Mouse (Mus musculus) megakaryocyte-erythroid progenitor cell, adult 5-6 weeks (primary cell): Measurements from ENCODE around the gene Rbfox2. TPM values are rescaled to one million over a fixed set of nuclear protein-coding genes. Genes with fewer than 3 reads are reported as not detected.
A peak's percentile ranks its signal among the peaks of the same experiment; 100 is the strongest.
"Not testable (repeated sequence)": the region's sequence is repeated elsewhere in the genome, so short reads cannot be mapped to it uniquely, and the experiment has no call there.

ENCODE experiments used
- ATAC-seq: replicated peaks from 2 replicates; pipeline ENCODE4 v1.8.0; 2016; ENCODE audit warnings: mild to moderate bottlenecking, inconsistent platforms; ENCODE audit not compliant: severe bottlenecking, poor library complexity, low FRiP score, low TSS enrichment
- total RNA-seq, 2 experiments: library from RNA; stranded (forward) in 1 of 2; stranded (reverse) in 1 of 2; fragments of 200-1000, 215-1000 nt in 1 of 2; fragments of >200 nt in 1 of 2; fragmentation: Nextera tagmentation in 1 of 2; gene quantifications; 2 replicates each; pipeline ENCODE4 v1.2.3; 2014 to 2017

The Rbfox2 gene
- total RNA-seq, 2 experiments from 2014 or later, result 0.28 to 0.37 TPM

DNA sequence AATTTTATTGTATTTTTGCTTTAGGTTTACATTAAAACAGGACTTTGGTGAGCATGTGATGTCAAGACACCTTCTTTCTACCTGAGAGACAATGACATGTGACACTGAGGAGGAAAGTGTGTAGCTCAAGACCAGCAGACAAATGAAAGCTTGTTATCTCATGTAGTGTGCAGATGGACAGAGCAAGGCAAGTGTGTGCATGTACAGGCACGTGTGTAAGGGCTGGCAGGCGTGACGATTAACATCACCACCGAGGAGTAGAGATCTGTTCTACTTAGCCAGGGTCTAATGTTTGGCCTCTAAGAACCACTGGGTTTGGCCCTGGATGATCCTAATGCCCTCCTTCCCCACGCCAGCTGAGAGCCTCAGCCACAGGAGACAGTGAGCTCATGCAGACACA lies 216.3 kb downstream of the Rbfox2 start:
- no peak for ATAC-seq

DNA sequence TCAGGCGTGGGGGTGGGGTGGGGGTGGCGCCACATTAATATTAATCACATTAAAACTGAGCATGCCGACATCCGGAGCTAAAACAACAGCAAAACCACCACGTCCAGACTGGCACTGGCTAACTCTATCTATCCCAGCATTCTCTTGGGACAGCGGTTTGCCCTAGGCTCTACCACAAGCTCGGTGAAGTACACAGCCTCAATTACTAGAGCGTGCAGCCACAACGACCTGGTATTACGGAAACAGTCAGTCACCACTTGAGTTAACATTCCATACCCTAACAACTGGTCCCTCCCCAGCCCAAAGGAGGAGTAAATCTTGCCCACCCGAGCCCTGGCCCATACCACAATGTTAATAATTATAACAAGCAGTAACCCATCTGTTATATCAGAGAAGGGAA lies 217.6 kb downstream of the Rbfox2 start:
- no peak for ATAC-seq

DNA sequence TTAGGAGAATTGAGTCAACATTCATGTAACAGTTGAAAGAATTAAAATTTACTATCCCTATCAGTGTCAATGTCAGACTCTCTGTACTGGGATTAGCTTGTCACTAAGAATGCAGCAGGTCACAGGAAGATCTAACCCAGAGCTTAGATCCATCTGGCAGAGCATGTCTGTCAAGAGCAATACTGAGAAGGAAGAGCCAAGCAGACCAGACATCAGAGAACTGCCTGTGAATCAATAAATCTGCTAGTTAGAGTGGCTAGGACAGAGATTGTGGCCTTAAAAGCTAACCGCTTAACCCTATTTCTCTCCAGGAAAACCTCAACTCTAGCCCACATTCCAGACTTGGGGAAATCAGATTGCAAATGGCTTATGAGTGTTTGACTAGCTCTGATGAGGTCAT lies 220.3 kb downstream of the Rbfox2 start:
- no peak for ATAC-seq

DNA sequence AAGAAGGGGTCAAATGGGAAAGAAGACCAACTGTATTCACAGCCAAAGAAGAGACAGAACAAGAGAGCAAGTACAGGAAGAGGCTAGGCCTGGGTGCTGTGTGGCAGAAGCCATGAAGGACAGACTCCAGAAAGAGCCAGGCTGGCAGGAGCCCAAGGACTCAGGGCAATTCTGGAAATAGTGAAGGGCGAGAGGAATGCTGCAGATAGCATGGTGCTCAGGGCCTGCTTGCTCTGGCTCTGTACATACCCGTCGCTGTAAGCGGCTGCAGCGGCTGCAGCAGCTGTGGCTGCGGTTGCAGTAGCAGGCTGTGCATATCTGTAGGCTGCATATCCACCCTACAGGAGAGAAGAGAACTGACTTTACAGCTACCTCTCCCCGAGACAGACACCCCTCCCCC lies 221.0 kb downstream of the Rbfox2 start:
- ATAC-seq, result no peak

DNA sequence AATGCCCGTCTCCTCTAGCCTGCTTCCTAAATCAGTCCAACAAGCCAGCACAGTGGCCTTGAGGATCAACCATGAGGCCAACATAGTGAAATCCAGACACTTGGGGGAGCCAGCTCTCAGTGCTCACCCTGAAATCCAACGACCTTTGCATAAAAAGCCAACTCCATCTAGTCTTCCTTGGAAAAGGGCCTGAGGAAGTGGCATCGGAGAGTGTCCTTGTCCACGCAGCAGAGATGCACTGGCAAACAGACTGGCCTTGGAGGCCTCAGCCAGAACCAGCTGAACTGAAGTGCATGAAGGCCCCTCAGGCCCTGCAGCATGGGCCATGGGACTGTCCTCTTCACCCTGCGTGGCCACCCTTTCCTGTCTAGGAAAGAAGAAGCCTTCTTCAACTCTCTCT lies 225.3 kb downstream of the Rbfox2 start:
- ATAC-seq, result no peak

DNA sequence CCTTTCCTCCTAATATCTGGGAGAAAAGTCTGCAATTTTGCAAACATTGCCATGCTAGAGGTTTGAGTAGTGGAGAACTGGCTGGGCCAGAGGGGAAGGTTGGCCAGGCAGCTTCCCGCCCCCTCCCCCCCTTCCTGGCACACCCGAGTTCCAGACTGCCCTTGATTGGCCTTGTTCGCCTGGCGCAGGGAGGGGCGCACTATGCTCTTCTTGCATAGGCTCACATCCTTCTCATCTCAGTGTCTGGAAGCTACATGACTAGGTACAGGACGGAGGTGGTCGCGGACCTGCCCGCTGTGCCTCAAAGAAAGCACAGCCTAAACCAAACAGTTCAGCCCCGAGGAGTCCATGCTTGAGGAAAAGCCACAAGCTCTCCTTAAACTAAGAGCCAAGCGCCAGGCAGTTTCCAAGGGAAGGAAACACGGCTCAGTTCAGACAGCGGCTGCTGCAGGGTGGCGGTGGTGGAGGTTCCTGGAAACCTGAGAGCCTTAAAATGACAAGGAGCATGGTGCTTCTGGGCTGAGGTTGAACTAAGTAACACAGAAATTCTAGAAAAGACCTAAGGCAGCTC lies 226.0 kb downstream of the Rbfox2 start:
- ATAC-seq, result no peak

DNA sequence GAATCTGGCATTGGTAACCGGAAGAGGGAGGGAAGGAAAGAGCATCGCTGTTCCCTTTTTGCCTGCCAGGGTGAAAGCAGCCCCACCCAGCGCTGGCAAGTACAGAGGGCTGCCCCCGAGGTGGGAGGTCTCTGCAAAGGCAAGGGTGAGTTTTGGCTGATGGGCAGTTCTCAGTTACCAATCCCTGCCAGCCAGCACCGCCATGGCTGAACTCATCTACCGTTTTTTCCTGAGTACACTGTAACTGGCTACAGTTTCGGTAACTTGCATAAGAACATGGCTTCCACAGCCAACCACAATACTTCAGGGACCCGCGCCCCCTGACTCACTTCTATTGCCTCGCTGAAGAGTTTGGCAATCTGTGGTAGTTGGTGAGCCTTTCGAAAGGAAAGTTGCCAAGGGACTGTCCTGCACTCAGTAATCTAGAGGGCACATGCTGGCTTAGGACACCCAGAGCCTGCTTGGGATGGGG lies 226.9 kb downstream of the Rbfox2 start:
- ATAC-seq, result no peak

DNA sequence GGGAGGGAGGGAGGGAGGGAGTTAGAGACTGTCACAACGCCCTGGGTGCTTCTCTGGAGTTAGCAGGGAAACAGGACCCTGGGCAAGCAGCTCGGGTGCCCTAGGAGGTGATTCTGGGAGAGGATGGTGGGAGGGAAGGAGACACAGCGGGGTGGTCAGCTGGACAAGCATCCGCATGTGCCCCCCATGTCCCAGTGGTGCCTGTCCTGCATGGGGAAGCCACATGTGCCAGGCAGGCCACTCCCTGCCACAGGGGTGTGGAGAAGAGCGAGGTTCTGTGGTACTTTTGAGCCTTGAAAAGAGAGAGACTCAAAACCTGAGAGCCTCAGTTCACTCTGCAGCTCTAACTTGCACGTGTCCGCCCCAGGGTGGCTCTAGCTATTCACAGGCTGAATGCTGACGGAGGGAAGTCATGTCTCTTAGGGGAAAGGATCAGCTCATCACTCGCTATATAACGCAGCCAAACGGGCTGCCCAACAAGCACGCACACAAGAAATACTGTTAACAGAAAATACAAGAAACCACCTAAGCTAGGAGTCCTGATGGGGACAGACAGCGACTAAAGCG lies 227.5 kb downstream of the Rbfox2 start:
- ATAC-seq, result no peak

DNA sequence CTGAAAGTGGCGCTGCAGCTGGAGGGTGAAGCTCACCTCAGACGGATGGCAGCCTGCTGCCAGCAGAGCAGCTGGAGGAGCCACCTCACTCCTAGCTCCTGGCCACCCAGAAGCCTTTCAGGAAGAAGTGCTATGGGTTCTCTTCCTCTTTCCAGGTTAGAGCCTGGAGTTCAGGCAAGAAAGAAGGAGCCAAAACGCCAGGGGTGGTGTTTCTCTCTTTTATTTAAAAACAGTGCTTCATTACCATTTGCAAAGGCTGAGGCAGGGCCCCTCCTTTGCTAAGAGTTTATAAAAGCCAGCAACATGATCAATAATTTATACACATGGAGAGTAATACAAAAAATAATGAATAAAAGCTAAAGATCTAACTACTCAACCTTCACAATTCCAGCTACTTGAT lies 228.0 kb downstream of the Rbfox2 start:
- no peak for ATAC-seq

DNA sequence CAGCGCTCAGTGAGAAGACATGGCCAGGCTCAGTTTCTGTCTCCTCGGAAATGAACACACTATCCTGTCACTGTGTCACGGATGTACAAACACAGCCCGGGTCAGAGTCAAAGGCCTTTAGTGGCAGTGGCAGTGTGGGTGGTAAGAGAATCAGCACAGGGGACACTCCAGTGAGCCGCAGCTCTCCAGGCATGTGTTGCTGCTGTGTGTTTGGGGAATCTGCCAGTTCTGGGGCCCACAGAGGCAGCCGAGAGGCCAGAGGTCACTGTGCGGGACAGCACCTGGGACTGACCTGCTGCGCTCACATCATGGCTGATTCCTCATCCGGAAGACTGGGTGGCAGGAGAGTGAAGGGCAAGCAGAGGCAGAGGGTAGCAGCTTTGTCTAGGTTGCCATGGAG lies 228.9 kb downstream of the Rbfox2 start:
- ATAC-seq, result no peak

DNA sequence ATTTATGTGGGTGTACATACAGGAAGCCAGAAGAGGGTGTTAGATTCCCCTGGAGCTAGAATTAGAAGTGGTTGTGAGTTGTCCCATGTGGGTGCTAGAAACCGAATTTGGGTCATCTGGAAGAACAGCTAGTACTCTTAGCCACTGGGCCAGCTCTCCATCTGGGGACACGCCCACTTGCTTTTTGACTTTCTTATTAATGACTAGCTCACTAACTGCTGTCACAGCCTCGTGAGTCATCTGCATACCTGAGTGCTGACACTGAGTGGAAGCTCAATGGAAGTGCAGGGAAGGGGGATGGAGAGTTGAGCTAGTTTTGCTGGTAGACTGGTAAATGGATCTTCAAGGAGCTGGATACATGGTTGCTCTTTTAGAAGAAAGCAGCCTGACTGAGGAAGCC lies 230.3 kb downstream of the Rbfox2 start:
- ATAC-seq, result no peak

DNA sequence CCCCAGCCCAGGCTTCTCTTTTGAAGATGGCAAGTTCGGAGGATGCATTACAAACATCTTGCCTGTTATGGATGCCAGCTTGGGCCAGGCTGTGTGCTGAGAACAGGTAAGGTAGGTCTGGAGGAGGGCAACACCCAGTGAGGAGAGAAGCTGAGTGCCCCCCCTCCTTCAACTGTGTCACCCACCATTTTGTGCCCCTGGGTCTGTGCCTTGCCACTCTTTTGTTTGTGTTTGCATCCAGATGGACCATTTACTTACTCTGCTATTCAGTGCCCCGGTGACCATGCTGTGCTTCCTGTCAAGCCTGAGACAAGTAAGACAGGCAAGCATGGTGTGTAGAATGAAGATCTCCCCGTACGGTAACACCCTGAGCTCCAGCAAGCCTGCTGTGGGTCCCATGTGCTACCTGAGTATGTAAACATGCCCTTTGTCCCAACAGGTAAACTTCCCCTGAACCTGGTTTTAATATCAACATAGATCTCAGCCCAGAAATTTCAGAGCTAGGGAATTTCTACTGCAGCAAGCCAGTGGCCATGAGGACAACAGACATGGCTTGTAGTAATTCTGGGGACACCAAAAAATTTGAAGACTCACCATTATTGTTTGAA lies 234.1 kb downstream of the Rbfox2 start:
- no peak for ATAC-seq

DNA sequence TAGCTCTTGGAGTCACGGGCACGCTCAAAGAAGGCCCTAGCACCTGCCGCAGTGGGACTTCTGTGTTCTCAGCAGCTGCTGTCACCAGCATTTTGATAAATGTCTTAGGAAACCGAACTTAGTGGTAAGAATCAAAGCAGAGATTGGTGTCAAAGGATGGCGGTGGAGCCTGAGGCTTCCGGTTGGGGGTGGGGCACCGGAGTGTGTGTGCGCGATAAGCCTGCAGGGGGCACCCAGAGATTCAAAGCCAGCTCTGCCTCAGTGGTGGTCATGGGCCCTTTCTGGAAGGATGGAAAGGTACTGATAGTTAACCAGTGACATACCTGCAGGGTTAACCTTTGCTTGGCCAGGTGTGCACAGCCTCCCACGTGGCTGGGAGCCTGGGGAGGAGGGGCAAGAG lies 235.3 kb downstream of the Rbfox2 start:
- peak; percentile 55; the same call in 1 of the 2 replicates for ATAC-seq

DNA sequence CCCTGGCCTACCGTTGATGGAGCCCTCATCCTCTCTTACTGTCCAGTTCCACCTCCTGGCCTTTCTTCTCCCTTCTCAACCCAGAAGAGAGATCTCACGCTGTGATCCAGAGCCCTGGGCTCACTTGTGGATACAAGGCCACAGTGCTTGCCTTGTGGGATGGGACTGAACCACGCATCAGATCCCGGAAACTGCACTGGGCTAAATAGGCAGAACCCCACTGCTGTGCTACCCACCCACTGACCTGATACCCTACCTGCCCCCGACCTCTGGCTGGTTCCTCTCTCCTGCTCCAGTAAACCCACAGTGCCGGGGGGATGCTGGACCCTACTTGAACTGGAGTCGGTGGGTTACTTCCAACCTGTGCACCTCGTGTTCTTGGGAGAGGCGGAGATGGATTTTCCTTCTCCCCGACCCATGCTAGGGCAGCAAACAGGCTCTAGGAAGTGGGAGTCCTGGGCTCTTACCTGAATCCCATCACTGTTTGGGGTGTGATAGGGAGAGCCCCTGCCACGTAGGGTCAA lies 236.0 kb downstream of the Rbfox2 start:
- no peak for ATAC-seq

DNA sequence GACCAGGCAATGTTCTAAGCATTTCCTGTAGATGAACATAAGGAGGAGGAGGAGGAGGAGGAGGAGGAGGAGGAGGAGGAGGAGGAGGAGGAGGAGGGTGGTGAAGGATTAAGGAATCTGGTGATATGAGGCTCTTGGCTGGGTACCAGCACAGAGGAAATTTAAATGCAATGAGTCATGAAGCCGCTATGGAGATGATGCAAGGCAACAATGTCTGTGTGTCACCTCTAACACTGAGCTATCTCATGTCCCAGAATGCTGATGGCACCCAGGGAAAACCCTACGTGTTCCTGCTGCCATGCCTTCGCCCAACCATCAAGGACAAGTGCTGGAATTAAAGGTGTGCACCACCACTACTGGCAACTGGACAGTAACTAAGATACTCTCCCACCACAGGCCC lies 237.8 kb downstream of the Rbfox2 start:
- ATAC-seq, result no peak

DNA sequence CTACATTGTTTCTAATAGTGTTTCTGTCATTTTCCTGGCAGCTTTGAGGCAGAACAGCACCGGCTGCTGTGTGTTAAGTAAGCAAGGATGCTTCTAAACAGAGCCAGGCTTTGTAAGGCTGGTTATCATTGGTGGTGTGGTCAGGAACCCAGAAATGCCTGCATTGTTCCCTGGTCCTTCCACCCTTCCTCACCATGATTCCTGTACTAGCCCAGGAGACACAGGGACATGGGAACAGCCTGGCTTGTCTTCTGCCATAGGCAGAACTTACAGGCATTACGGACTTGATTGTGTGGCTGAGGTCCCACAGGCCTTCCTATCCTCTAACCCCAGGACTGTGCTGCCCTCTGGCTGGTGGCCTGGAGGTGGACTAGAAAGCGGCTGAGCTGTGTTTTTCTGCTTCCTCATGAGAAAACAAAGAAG lies 238.4 kb downstream of the Rbfox2 start:
- no peak for ATAC-seq

DNA sequence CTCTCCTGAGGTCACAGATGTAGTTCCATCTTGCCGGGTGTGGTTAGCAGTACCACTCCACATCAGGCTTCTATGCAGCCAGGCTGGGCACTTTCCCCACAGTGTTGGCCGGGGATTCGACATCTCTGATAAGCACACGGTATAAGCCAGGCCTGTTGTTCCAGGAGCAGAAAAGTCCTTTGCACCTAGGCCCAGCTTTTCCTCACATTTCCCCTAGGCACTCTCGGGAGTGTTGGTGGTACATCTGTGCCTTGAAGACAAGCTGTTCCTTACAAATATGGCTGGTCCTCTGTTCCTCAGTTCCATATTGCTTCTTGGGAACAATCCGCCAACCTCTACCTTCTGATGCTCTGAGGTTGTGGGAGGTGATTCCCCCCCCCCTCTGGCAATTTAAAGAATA lies 240.6 kb downstream of the Rbfox2 start:
- no peak for ATAC-seq

DNA sequence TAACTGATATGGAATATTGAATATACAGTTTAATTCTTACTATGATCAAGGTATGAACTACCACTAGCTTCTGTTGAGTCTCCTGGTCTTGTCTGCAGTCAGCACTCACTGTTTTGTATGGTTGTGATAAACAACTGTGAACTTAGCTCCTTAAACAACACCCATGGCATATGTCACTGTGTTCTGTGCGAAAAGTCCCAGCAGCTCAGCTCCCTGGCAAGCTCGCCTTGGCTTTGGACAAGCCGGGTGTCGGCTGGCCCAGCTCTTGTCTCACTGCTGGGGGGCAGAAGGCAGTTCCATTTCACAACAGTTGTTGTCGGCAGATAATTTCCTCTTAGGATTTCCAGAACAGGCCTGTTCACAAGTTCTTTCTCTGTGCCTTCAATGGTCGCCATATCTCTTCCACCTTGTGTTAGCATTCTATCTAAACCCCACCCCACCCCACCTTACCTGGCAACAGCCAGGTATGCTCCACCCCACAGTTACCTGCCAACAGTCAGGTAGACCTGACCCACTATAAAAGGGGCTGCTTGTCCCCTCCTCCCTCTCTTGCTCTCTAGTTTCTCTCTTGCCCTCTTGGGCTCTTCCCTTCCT lies 241.4 kb downstream of the Rbfox2 start:
- ATAC-seq, result no peak

DNA sequence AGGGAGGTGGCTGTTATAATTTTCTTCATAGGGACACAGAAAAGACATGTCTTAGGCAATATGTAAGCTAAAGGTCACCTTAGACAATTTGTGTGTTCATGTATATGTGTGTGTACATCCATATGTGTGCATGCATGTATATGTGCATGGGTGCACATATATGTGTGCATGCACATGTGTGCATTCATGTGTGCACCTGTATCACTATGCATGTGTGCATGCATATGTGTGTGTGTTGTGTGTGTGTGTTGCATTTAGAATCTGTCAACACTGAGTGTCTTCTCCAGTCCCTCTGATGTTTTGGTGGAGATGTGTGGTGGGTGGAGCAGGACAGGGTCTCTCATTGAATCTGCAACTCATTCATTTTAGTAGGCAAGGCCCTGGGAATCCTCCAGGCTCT lies 244.1 kb downstream of the Rbfox2 start:
- ATAC-seq, result no peak

DNA sequence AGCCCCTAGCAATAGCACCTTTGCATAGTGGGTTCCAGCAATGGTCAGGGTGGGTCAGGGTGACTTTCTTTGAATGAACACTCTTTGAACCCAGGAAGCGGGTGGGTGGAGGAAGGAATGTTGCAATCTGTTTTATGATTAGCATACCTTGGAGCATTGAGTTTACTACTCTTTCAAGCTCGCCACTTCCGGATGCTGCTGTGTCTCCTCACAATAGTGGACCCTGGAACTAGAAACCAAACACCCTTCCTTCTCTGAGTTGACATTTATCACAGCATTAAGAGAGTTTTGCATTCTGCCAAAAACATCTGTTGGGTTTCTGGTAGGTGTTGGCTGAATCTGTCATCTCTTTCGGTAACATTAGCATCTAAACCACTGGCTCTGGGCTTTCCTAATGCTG lies 247.4 kb downstream of the Rbfox2 start:
- not testable (repeated sequence) for ATAC-seq

DNA sequence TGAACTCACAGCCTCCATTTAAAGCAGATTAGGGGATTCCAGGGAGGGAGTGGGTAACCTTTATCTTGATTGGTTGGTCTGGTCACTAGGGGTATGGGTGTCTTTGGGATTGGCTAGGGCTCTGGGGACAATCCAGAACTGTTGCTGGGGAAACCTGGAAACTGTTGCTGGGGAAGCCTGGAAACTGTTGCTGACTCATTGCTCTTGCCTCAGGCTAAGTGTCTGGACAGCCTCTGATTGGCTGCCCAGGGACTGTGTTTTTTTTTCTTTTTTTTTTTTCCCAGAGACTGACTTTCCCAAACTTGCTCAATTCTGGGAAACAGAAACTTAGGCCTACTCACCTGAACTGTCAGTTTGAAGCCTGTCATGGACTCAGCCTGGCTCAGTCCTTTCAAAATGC lies 248.2 kb downstream of the Rbfox2 start:
- no peak for ATAC-seq
